Mouse (Mus musculus): Measurements from ENCODE around the gene Rnf225.
"Not testable (repeated sequence)": the region's sequence is repeated elsewhere in the genome, so short reads cannot be mapped to it uniquely, and the experiment has no call there.

The Rnf225 gene

DNA sequence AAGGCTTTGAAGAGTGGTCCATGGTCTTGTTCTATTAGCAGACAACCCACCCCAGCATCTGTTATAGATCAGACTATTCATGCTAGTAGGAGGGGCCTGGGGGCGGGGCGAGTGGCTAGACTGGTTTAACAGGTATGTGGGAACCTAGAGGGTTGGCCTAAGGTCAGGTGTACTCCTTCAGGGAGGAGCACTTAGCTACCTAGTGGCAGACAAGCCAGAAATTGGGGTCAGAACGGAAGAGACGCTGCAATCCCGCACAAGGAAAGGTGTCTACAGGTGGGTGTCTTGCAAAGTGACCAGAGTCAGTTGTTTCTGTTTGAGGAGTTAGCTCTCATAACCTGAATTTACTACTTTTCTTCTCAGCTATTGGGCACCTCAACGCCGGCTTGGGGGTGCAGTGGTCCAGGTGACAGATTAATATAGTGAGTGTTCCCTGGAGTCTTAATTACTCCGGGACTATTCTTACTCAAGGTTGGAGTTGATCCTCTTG is at the start of gene Rnf225:
Gene Rnf225, plus strand, starts transcription at position 226 of the 490 bp plus-strand sequence.
- no peak for DNase-seq (ENCODE audit: extremely low read depth, low read depth)

DNA sequence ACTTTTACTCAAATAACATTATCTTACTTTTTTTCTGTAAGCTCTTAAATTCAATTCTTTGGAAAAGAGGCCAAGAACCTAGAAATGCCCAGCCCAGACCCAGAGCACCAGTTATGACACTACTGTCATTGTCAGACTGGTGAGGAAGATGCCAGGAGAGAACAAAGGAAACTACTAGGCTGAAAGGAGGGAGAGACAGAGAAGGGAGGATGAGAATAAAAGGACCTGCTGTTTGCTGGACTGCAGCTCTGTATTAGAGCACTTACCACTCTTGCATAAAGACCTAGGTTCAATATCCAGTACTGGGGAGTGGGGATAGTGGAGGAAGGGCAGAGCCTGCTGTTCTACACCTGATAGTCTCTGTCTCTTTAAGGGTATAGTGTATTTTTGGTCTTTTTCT is 47.2 kb upstream of the Rnf225 start:
- DNase-seq (ENCODE audit: extremely low read depth, low read depth): no peak

DNA sequence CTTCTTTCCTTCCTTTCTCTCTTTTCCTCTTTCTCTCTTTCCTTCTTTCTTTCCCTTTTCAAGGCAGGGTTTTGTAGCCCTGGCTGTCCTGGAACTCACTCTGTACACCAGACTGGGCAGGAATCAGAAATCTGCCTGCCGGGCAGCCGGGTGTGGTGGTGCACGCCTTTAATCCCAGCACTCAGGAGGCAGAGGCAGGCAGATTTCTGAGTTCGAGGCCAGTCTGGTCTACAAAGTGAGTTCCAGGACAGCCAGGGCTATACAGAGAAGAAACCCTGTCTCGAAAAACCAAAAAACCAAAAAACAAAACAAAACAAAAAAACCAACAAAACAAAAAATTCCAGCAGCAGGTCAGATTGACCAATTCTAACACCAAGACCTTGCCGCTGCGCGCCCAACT is 46.7 kb upstream of the Rnf225 start:
- not testable (repeated sequence) for DNase-seq (ENCODE audit: extremely low read depth, low read depth)

DNA sequence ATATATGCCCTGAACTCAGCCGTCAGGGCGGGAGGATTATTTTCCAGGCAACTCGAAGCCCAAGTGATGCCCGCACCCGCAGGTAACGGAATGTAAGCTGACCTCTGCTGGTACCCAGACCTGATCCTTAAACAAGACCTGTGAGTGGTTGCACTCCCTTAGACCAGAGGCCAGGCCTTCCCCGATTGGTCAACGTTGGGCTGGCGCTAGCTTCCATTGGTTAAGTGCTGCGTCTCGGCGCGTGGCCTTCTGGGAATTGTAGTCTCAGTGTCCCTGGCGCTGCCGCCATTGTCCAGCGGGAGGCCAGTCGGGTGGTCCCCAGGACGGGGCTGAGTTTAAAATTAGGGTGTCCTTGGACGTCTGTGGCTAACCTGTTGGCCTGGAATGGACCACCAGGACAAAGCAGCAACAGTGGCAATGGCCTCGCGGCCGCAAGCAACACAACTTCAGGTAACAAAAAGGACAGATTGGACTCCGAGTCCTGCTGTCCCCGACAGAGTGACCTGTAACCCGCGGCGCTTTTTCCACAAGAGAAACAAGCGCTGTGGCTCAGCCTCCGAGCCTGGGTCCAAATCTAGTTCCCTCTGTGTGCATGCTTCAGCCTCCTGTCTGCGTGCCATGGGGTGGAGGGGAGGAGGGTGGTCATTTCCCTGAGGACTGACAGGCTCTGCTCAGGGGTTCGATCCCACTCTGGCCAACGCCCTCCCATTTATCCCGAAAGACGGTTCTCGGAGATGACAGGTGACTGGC is 46.1 kb upstream of the Rnf225 start, which contains the start of gene Zfp128:
Gene Zfp128, plus strand, starts transcription at position 267 of the 750 bp plus-strand sequence.
- peak; percentile 93 for DNase-seq (ENCODE audit: extremely low read depth, low read depth)

DNA sequence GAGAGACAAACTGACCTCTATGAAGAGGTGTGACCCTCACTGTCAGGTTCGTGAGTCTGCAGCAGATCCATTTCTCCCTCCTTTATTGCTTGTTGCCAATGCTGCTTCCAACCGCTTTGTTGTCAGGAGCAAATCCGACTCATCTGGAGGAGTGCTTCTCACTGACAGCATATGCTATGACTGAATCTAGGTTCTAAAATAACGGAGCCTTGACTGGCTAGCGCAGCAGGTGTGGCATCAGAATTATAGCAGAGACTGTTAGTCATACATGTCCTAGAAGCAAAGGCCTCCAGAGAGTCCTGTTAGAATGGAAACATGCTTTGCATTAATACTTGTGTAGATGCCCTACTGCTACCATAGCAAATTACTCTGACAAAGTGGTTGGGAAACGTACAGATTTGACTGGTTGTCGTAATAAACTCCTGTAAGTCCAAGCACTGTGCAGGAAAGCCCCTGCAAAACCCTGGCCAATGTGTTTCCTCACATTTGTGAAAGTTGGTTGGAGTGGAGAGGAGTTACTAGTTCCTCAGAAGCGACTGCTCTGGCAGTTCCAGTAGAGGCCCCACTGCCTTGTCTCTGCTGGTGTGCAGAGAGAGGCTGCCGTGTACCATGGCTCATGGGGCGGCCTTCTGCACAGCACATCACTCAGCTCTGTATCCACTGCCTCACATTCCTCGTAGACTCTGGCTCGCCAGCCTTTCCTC is 40.5 kb upstream of the Rnf225 start:
- DNase-seq (ENCODE audit: extremely low read depth, low read depth): no peak

DNA sequence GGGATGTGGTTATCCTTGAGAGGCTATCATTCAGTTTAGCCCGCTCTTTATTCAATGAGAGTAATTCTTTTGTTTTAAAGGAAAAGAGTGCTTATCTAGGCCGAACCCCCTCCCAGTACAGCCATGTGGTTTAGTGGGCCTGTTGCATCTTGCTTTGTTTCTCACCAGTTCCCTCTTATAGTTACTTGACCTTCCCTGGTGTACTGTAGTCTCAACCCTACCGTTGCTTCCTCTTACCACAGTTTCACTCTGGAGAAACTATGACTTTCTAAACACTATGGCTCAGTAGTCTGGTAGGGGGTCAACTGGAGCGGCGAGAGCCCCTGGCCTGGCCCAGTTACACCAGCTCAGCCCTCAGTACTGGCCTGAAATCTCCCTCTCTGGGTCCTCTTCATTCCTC is 39.6 kb upstream of the Rnf225 start:
- DNase-seq (ENCODE audit: extremely low read depth, low read depth): no peak

DNA sequence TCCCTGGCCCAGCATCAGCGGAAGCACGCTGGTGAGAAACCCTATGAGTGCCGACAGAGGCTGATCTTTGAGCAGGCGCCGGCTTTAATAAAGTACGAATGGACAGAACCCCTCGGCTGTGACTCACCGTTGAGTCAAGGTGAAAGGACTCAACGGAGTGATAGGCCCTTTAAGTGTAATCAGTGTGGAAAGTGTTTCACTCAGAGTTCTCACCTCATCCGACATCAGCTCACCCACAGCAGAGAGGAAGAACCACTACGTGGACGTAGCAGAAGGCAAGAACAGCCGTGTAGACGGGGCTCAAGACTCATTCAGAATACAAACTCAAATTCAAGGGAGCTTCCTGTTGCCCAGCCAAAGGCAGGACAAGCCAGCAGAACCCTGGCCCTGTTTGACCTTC is 36.3 kb upstream of the Rnf225 start:
- DNase-seq (ENCODE audit: extremely low read depth, low read depth): no peak

DNA sequence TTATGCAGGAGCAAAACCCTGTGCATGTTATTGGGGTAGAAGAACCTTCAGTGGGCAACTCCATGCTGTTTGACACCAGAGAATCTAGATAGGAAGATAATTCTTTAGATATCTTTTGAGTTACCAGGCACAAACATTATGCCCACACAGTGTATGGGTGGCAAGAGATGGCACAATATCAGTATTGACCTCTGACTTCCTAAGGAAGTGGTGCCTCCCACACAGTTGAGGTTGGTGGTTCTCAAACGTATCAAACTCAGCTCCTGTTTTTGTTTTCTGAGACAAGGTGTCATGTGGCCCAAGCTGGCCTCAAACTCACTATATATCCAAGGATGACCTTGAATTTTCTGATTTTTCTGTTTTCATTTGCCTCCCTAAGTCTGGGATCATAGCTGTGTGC is 35.9 kb upstream of the Rnf225 start:
- DNase-seq (ENCODE audit: extremely low read depth, low read depth): no peak

DNA sequence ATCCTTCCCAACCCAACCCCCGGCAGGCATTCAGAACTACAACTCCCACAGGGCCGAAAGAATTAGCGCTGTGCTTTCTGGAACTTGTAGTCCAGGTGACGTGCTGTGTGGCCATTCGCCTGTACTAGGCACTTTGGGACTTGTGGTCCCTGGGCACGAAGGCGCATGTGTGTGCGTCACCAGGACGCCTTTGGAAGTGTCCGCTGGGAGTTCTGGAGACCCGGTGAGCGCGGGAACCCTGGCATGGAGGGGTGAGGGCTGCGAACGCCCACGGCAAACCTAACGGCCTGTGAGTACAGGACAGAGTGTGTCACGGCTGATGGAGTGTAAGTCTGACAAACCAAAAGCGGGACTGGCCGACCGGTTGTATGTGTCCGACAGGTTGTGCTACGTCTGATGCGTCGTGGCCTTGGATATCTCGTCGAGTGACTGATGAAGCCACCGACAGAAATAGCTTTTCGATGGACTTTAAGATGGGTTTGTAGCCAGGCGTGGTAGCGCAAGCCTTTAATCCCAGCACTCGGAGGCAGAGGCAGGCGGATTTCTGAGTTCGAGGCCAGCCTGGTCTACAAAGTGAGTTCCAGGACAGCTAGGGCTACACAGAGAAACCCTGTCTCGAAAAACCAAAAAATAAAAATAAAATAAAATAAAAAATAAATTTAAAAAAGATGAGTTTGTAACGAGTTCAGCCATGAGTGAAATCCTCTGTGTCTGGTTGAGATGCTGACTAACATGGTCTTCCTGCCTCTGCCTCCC is 29.4 kb upstream of the Rnf225 start, which contains the start of gene Zscan22:
Gene Zscan22, plus strand, starts transcription at position 161 of the 756 bp plus-strand sequence.
- peak; percentile 85 for DNase-seq (ENCODE audit: extremely low read depth, low read depth)

DNA sequence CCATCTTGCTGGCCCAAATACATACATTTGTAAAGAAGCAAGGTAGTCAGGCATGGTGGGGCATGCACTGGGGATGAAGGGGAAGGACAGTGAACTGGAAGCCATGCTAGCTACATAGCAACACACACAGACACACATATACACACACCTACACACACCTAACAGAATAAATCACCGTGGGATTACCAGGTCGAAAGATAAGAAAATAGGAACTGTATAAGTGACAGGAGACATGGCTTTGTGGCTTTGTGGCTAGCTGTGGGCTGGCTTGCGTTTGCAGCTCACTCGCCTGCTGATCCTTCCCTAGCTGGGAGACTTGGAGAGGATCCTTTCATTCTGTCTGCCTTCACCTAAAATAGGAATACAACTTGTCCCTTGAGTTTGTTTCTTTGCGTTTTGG is 25.7 kb upstream of the Rnf225 start:
- no peak for DNase-seq (ENCODE audit: extremely low read depth, low read depth)

DNA sequence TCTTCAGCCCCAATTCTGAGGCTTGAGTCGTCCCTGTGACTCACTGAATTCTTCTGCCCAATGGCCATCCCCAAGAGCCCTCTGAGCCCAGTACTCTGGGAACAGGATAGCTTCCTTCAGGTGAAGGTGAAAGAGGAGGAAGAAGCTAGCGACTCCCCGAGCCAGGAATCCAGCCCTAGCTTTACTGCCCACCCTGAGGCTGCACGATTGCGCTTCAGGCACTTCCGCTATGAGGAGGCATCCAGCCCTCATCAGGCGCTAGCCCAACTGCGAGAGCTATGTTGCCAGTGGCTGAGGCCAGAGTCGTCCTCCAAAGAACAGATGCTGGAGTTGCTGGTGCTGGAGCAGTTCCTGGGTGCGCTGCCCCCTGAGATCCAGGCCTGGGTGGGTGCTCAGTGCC is 23.6 kb upstream of the Rnf225 start:
- no peak for DNase-seq (ENCODE audit: extremely low read depth, low read depth)

DNA sequence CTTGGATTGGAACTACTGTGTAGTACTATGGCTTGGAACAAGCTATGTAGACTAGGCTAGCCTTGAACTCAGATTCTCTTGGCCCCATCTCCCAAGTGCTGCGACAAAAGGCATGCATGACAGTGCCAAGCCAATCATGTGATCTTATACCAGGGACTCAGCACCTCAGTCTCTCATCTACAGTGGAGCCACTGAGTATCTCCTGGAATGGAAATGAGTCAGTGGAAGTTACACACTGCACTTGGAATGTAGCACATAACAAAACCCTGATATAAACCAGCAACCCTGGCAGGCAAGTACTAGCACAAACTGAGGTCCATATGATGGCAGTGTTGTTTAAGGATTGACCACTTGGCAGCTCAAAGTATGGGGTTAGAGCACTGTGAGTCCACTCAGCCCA is 22.1 kb upstream of the Rnf225 start:
- DNase-seq (ENCODE audit: extremely low read depth, low read depth): no peak

DNA sequence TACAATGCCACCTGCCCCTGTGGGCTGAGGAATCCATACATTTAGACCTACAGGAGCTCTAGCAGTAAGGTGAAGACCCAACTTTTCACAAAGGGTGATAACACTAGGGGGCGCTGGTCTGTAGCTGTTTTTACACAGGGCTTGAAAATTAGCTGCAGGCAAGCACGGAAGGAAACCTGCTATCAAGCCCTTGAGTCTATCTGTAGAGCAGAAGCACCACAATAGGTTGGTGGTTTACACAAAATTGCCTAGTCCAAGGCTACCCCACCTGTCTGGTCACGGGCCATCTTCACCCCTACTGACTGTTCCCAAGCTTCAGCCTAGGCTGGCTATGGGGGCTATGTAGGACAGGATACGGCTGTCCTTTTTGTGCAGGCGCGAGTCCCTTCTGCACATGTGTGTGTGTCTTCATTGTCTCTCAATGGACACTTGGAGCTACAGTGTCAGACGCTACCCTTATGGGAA is 17.7 kb upstream of the Rnf225 start:
- no peak for DNase-seq (ENCODE audit: extremely low read depth, low read depth)

DNA sequence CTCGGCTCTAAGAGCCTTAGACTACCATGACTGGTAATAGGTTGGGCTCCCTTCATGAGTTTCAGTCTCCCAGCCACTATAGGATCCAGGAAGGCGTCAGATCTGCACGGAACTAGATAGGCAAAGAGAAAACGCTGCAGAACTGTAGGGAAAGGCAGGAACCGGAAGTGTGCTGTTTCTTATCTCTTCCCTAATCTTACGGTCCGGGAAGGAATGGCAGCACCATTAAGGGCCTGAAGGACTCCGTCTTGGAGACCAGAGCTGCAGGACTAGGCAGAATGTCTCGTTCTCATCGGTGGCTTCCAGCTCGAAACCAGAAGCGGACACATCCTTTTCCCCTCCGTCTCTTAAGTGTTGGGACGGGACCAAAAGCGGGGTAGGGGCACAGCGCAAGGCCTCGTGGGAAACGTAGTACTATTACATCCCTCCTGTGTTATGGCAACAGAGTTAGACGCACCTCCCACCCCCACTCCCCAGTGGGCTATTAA is 17.0 kb upstream of the Rnf225 start:
- peak; percentile 66 for DNase-seq (ENCODE audit: extremely low read depth, low read depth)

DNA sequence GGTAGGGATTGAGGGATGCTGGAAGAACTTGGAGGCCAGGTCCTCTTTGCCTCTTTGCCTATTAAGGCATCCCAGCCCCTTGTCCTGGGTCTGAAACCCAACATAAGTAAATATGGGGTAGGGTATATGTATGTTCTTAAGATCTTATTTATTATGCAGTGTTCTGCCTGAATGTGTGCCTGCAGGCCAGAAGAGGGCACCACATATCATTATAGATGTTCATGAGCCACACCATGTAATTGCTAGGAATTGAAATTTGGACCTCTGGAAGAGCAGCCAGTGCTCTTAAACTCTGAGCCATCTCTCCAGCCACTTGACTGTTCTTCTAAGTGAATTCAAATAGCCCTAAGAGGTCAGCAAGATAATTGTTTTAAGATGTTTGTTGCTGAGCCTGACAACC is 13.7 kb upstream of the Rnf225 start:
- DNase-seq (ENCODE audit: extremely low read depth, low read depth): no peak

DNA sequence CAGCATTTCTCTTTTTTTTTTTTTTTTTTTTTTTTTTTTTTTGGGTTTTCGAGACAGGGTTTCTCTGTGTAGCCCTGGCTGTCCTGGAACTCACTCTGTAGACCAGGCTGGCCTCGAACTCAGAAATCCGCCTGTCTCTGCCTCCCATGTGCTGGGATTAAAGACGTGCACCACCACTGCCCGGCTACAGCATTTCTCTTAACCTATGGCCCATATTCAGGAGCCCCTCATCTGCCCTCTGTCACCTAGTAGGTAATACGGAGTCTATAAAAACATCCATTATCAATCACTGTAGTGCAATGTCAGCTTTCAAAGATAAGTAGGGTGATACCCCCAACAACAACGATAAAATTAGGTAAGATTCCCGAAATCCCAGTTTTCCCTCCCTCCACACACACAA is 6.7 kb upstream of the Rnf225 start:
- DNase-seq (ENCODE audit: extremely low read depth, low read depth): not testable (repeated sequence)

DNA sequence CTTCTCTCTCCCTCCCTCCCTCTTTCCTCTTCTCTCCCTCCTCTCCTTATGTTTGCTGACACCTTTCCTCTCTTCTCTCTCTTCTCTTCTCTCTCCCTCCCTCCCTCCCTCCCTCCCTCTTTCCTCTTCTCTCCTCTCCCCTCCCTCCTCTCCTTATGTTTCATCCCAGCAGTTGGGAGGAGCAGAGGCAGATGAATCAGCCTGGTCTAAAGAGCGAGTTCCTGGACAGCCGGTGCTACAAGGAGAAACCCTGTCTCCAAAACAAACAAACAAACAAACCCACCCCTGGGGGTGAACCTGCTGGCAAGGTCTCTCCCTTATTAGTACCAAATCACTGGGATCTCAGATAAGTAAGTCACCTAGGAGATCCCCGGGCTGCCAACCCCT is 5.9 kb upstream of the Rnf225 start:
- no peak for DNase-seq (ENCODE audit: extremely low read depth, low read depth)

DNA sequence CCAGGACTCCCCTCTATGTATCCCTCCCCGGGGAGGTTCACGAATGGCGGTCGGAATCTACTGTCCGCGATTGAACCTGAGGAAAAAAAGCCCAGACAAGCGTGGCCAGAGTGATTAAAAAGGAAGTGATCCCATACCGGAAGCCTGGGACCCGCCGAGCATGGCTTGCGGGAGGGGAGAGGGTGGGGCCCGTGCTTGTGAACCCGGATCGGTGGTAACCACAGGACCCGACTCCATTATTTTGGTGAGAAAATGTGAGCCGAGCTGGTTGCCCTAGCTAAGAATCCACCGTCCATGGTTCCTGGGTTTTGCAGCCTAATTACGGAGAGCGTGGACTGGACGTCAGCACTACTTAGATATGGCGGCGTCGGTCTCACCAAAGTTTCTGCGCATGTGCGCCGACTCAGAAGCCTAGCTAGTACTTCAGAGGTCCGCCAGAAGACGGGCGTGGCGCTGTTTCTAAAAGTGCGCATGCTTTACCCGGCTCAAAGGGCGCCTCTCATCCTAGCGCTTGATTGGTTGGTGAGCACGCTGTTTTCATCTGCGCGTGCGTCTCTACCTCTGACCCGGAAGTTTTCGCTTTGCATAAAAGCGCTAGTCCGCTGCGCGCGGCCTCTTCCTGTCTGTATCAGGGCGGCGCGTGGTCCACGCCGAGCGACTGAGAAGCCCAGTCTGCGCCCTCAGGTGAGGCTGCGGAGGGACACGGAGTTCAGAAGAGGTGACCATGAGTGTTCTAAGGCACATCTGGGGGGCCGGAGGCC is 5.3 kb upstream of the Rnf225 start, which contains the start of gene Rps5:
Gene Rps5, plus strand, starts transcription at position 586 of the 761 bp plus-strand sequence.
- DNase-seq (ENCODE audit: extremely low read depth, low read depth): peak; percentile 97

DNA sequence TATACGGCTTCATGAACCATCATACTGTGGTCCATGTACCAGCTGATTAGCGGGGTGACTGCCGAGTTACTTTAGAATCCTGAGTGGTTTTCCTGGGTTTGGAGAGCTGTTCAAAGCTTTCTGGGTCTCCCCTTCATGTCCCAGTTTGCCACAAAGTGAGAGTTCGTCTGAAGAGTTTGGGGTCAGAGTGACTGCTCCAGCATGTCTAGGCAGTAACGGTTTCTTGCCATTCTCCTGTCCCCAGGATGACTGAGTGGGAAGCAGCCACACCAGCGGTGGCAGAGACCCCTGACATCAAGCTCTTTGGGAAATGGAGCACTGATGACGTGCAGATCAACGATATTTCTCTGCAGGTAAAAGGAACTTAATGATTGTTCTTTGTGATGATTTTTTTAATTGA is 4.5 kb upstream of the Rnf225 start:
- DNase-seq (ENCODE audit: extremely low read depth, low read depth): no peak

DNA sequence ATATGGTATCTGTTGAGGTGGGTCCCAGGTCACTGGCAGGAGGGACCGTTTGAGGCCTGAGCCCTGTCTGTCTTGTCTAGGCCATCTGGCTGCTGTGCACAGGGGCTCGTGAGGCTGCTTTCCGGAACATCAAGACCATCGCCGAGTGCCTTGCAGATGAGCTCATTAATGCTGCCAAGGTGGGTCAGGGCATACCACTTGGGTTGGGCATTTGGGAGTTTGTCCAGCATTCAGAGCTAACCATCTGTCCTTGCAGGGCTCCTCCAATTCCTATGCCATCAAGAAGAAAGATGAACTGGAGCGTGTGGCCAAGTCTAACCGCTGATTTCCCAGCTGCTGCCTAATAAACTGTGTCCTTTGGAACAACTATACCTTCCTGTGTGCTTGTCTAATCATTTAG is 900 bp upstream of the Rnf225 start:
- no peak for DNase-seq (ENCODE audit: extremely low read depth, low read depth)

Data from MEL-GATA-1-ER (cell line).